16 mouse cellular contexts compared by ENCODE assay signal in genomic region chrX:70883461-70883860, GRCm38 (mm10).
A peak's percentile ranks its signal among the peaks of the same experiment; 100 is the strongest.
DNase-seq lines count a peak whose midpoint lies in the region; ATAC-seq and TF ChIP-seq lines count a peak whose summit lies in the region.
"Had no signal": no experiment of that assay in that cellular context is flagged by ENCODE, and none has a peak within 500 bp of the region (broad histone marks: within the 10 kb centered on the region; RNA-seq: fewer than 3 reads in every experiment).

No protein-coding gene starts in this region.

- H3K27ac ChIP-seq in layer of hippocampus, adult 2 months, result no peak overlapping the region
- no peak overlapping the region for H3K27ac ChIP-seq in forebrain, embryonic 13.5 days
- H3K27ac ChIP-seq: liver, embryonic 13.5 days; neural tube, embryonic 15.5 days had no signal

- no peak for TF ChIP-seq CTCF in layer of hippocampus, adult 2 months (conservative IDR thresholded peaks at IDR 0.05)

- H3K4me1 ChIP-seq in forebrain, embryonic 13.5 days, result no peaks in the 10 kb centered on the region
- H3K4me1 ChIP-seq: liver, embryonic 13.5 days; neural tube, embryonic 15.5 days had no signal

- no peak for ATAC-seq in forebrain, embryonic 13.5 days
- ATAC-seq: forebrain, embryonic 16.5 days; inflammation-experienced regulatory T-cells, adult 6 months had no signal

- no peak overlapping the region for H3K4me2 ChIP-seq in forebrain, embryonic 13.5 days
- H3K4me2 ChIP-seq: liver, embryonic 13.5 days; neural tube, embryonic 15.5 days had no signal

- peak; percentile 18 to 37 for DNase-seq in left cerebral cortex, adult 18-20 months (ENCODE audit: low spot score in 2 of 2)
- DNase-seq in left cerebral cortex, adult 11 months (ENCODE audit: low spot score), result no peak
- DNase-seq in urinary bladder, postnatal 14 days (ENCODE audit: low spot score), result peak; percentile 3
- no peak for DNase-seq in urinary bladder, postnatal 10 days (ENCODE audit: low spot score)
- peak; percentile 56 for DNase-seq in adrenal gland, postnatal 14 days
- no peak for DNase-seq in layer of hippocampus, adult 2 months (ENCODE audit: low spot score in 2 of 2)
- no peak for DNase-seq in spleen, postnatal 4 days (ENCODE audit: low spot score in 2 of 2)
- DNase-seq: cerebellum, adult 9-10 months; kidney, adult 9 months; liver, embryonic 13.5 days; lung, postnatal 14 days; thymus, adult 18-20 months had no signal

- H3K4me3 ChIP-seq in layer of hippocampus, adult 2 months, result no peak overlapping the region
- H3K4me3 ChIP-seq in forebrain, embryonic 13.5 days, result no peak overlapping the region
- H3K4me3 ChIP-seq: liver, embryonic 13.5 days; neural tube, embryonic 15.5 days had no signal

- no peaks in the 10 kb centered on the region for H3K36me3 ChIP-seq in forebrain, embryonic 13.5 days (ENCODE audit: poor library complexity, severe bottlenecking)
- H3K36me3 ChIP-seq: liver, embryonic 13.5 days; neural tube, embryonic 15.5 days had no signal

- H3K27me3 ChIP-seq in forebrain, embryonic 13.5 days, result no peaks in the 10 kb centered on the region
- H3K27me3 ChIP-seq: liver, embryonic 13.5 days; neural tube, embryonic 15.5 days had no signal

- WGBS in forebrain, embryonic 13.5 days, result 87% methylated on average over 2 of the region's 2 CpGs

- no peak overlapping the region for H3K9ac ChIP-seq in forebrain, embryonic 13.5 days
- H3K9ac ChIP-seq: liver, embryonic 13.5 days; neural tube, embryonic 15.5 days had no signal

- no peaks in the 10 kb centered on the region for H3K9me3 ChIP-seq in forebrain, embryonic 13.5 days (replicated peaks)
- H3K9me3 ChIP-seq: liver, embryonic 13.5 days; neural tube, embryonic 15.5 days had no signal

Comparison
In these comparisons a context has a peak if more than half of its experiments do, and no peak if none do; other contexts are left out.
1. DNase-seq: peak in left cerebral cortex, adult 18-20 months (2 of 2), urinary bladder, postnatal 14 days (single experiment) and adrenal gland, postnatal 14 days (single experiment); none in left cerebral cortex, adult 11 months (single experiment), urinary bladder, postnatal 10 days (single experiment), layer of hippocampus, adult 2 months (0 of 2) and spleen, postnatal 4 days (0 of 2).